Mouse (Mus musculus): Measurements from ENCODE around the gene Myt1l.

DNA sequence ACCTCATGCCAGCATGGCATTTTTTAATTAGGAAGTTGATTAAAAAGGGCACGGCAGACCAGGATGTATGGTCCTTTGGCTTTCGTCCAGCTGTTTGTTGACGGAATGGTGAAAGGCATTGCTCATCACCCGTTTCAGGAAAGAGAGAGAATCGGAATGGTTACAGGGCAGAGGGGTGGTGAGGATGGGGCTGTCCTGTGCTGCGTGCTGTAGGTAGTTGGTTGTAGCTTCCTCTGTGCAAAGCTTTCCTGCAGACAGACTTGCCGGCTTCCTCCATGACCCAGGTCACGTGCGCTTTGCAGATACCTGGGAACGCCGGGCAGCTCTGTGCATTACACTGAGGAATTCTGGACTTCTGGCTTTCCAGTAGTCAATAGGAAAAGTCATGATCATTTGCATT lies 10.3 kb downstream of the Myt1l start:
- TF ChIP-seq CTCF (conservative IDR thresholded peaks at IDR 0.05; ENCODE audit: low read length) (no peak), NANOG (IDR thresholded peaks at IDR 0.05; ENCODE audit: borderline replicate concordance, low read length) (no peak)

All from E14TG2a.4 (cell line).